Mouse (Mus musculus) kidney, adult 2 months (tissue): ENCODE results near the gene Chst3. TPM values are rescaled to one million over a fixed set of nuclear protein-coding genes. Genes with fewer than 3 reads are reported as not detected.
"Not testable (repeated sequence)": the region's sequence is repeated elsewhere in the genome, so short reads cannot be mapped to it uniquely, and the experiment has no call there.

ENCODE experiments used
- DNase-seq: peaks from one replicate; pipeline ENCODE4 v3.0.0; 2021
- H3K27ac ChIP-seq: fragments of 200-500 bp; 2 replicates; pipeline ENCODE4 v1.5.1; 2012; ENCODE audit warnings: low read depth, low read length, control low read depth, inconsistent platforms; ENCODE audit not compliant: insufficient read depth
- H3K27me3 ChIP-seq: fragments of 200-500 bp; replicated peaks from 2 replicates; pipeline ENCODE4 v1.6.1; 2012; ENCODE audit warnings: mild to moderate bottlenecking, moderate library complexity, low read length, inconsistent platforms; ENCODE audit not compliant: control insufficient read depth, insufficient read depth
- H3K36me3 ChIP-seq: fragments of 200-500 bp; 2 replicates; pipeline ENCODE4 v1.6.1; 2012; ENCODE audit warnings: mild to moderate bottlenecking, moderate library complexity, low read length, inconsistent platforms; ENCODE audit not compliant: control insufficient read depth, insufficient read depth
- H3K4me1 ChIP-seq: fragments of 200-500 bp; 2 replicates; pipeline ENCODE4 v1.6.1; 2011; ENCODE audit warnings: low read length; ENCODE audit not compliant: control insufficient read depth, insufficient read depth
- H3K4me3 ChIP-seq: fragments of 200-500 bp; 2 replicates; pipeline ENCODE4 v1.5.1; 2011; ENCODE audit warnings: mild to moderate bottlenecking, low read depth, low read length, control low read depth; ENCODE audit not compliant: insufficient read depth
- CTCF ChIP-seq: fragments of 200-500 bp; conservative IDR thresholded peaks from 2 replicates; pipeline ENCODE4 v1.5.1; 2011; ENCODE audit warnings: low read depth, mild to moderate bottlenecking, control low read depth, low read length, moderate library complexity, mixed read lengths; ENCODE audit not compliant: insufficient read depth, insufficient read length
- POLR2A ChIP-seq: fragments of 200-500 bp; IDR thresholded peaks from one replicate; pipeline ENCODE4 v1.6.1; 2011; ENCODE audit warnings: low read depth, low read length, control low read depth
- WGBS: fragments of 180-500 bp; shearing (Covaris S2); methylation state at CpG from one replicate; pipeline ENCODE4 v1.1.7; 2018; 5-methylcytosine and 5-hydroxymethylcytosine counted together
- polyA plus RNA-seq: library from polyadenylated mRNA; depleted of rRNA; stranded (reverse); fragments of >200 nt; gene quantifications from 2 replicates; pipeline ENCODE4 v1.2.3, GENCODE M21; 2012

Chst3 gene
- polyA plus RNA-seq, 1 experiment = 4.3 TPM

DNA sequence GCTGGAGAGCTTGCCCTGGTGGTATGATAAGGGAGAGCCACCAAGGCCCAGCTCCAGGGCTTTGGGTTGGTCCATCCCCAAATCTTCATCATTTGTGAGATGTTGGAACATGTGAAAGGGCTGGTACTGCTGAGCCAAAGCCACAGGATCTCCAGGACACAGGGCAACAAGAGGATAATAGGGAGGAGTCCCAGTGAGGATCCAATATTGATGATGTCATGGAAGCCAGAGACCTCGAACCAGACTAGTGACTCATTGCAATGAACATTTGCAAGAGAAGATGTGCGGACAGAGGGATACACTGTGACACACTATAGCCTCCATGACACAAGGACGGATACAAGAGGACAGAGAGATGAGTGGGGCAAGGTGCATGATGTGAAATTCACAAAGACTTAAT is 60.9 kb downstream of the Chst3 start:
- Histone ChIP-seq H3K4me3 (no peak overlapping the region), H3K36me3 (no peaks in the 10 kb centered on the region), H3K27me3 (no peaks in the 10 kb centered on the region), H3K27ac (no peak overlapping the region), H3K4me1 (no peaks in the 10 kb centered on the region)
- WGBS = 92% methylated on average over 3 of the region's 3 CpGs
- TF ChIP-seq POLR2A (no peak), CTCF (no peak)
- DNase-seq = no peak

DNA sequence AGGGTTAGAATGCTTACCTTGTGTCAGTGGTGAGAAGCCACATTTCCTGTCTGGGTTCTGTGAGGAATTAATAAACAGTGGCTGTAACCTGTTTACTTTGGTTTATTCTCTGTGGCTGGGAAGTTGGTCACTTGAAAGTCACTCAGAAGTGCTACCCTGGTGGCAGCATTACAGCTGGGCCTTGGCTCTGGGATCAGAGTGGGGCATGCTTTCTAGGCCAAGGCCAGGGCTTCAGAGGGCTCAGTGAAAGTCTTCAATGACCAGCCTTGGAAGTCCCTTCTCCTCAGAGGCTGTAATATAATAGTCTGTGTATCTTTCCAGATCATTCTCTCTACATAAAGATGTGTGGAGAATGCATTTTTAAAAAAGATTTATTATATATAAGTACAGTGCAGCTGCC is 63.0 kb downstream of the Chst3 start:
- no peak for DNase-seq
- H3K27me3 ChIP-seq = no peaks in the 10 kb centered on the region
- TF ChIP-seq POLR2A = no peak
- no peak for TF ChIP-seq CTCF
- no peaks in the 10 kb centered on the region for H3K4me1 ChIP-seq
- no peak overlapping the region for H3K27ac ChIP-seq
- no peak overlapping the region for H3K4me3 ChIP-seq
- no peaks in the 10 kb centered on the region for H3K36me3 ChIP-seq

DNA sequence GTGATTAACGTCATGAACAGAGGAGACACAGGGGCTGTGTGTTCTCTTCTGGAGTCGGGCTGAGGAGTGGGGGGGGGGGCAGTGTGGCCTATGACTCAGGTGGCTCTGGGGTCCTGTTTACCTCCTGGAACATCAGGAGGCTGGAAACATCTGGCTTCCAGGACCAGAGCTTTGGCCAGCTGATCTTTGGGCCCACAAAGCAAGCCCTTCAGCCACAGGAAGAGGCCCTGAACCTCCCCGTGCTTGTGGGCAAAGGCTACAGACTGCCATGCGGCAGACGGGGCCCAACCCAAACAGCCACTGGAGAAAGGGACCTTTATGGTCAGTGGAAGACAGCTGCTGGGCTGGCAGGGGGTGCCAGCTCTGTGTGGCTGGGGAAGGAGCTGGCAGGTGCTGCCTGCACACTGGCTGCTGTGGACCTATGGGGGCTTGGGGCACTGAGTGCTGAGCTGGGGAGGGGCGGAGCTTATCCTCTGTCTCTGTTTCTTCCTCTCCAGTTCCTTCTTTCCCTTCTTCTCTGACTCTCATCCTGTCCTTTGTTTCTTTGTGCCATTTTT is 67.9 kb downstream of the Chst3 start:
- H3K27me3 ChIP-seq = no peaks in the 10 kb centered on the region
- H3K36me3 ChIP-seq = no peaks in the 10 kb centered on the region
- DNase-seq = no peak
- no peaks in the 10 kb centered on the region for H3K4me1 ChIP-seq
- no peak for TF ChIP-seq CTCF
- no peak for TF ChIP-seq POLR2A
- no peak overlapping the region for H3K4me3 ChIP-seq
- no peak overlapping the region for H3K27ac ChIP-seq
- WGBS = 57% methylated on average over 6 of the region's 6 CpGs

DNA sequence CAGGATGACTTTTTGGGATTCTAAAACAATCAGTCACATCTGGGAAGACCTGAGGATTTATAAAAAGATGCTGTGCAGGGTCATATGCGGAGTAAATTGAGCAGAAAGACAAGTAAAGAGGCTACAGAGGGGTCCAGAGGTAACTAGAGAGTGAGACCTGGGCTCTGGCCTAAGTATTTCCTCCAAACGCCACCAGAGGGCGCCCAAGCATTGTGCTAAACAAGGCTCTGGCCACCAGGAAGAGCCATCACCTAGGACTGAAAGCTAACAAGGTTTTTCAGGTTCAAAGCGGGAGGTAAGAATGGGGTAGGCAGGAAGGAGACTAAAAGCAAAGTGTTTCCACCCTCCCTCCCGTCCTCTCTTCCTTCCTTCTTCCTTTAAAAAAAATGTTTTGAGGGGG is 71.0 kb downstream of the Chst3 start:
- H3K27ac ChIP-seq = no peak overlapping the region
- 3% methylated on average over 5 of the region's 5 CpGs for WGBS
- no peak overlapping the region for H3K4me3 ChIP-seq
- H3K4me1 ChIP-seq = no peaks in the 10 kb centered on the region
- TF ChIP-seq POLR2A (no peak), CTCF (peak; percentile 93)
- H3K36me3 ChIP-seq = no peaks in the 10 kb centered on the region
- no peaks in the 10 kb centered on the region for H3K27me3 ChIP-seq
- DNase-seq = peak; percentile 79

DNA sequence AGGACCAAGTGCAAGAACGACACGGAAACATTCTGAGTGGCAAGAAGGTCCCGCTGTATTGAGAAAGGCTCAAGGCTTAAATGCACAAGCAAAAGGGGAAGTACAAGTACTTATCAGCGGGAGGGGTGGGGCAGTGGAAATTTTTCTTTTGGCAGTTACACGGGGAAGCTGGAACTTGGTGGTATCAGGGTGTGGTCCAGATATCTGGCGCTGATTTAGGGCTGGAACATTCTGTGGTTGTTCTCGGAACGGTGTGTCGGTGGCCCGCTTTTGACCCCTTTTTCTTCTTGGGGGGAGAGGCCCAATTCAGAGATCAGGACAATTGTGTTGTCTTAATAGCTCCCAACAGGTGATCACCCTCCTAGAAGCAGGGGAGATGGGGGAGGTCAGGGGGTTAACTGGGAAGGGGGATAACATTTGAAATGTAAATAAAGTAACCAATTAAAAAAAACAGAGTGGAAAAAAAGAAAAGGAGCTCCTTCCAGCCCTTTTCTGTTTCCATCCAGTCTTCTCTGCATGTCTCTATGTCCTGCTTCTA is 71.5 kb downstream of the Chst3 start:
- H3K4me1 ChIP-seq, H3K4me3 ChIP-seq, H3K27me3 ChIP-seq, H3K27ac ChIP-seq, H3K36me3 ChIP-seq: not testable (repeated sequence)
- 71% methylated on average over 10 of the region's 10 CpGs for WGBS
- peak; percentile 4 for DNase-seq

DNA sequence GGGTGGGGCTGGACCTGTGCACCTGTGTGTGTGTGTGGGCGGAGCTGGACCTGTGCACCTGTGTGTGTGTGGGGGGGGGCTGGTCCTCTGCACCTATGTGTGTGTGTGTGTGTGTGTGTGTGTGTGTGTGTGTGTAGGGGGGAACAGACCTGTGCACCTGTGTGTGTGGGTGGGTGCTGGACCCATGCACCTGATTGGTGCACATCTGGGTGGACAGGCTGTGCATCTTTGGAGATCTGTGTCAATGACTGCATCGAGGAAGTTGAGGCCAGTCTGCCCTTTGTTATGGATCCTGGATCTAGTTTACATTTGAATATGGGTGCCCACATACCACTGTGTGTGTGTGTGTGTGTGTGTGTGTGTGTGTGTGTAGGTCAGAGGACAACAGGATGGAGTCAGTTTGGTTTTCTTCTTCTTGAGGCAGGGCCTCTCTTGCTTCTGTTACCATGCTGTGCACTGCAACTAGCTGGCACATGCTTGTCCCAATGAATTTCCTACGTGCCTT is 77.4 kb downstream of the Chst3 start:
- no peaks in the 10 kb centered on the region for H3K36me3 ChIP-seq
- no peak overlapping the region for H3K4me3 ChIP-seq
- TF ChIP-seq CTCF (no peak), POLR2A (no peak)
- H3K27ac ChIP-seq = no peak overlapping the region
- H3K4me1 ChIP-seq = no peaks in the 10 kb centered on the region
- no peaks in the 10 kb centered on the region for H3K27me3 ChIP-seq
- no peak for DNase-seq
- 98% methylated on average over 3 of the region's 3 CpGs for WGBS

DNA sequence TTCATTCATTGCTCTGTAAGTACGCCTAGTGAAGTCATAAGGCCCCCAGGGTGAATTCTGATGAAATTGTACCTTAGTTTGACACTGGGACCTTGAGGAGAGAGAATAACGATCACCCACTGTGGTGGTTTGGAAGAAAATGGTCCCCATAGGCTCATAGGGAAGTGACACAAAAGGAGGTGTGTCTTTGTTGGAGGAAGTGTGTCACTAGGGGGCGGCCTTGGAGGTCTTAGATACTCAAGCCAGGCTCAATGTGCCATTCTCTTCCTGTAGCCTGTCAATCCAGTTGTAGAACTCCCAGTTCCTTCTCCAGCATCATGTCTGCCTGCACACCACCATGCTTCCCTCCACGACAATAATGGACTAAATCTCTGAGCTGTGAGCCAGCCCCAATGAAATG is 78.3 kb downstream of the Chst3 start:
- 93% methylated on average over 4 of the region's 4 CpGs for WGBS

More for the DNA sequence above, 78.3 kb downstream of the Chst3 start:
- Histone ChIP-seq H3K4me1 (no peaks in the 10 kb centered on the region), H3K27ac (no peak overlapping the region), H3K36me3 (no peaks in the 10 kb centered on the region), H3K27me3 (no peaks in the 10 kb centered on the region), H3K4me3 (no peak overlapping the region)
- no peak for DNase-seq
- no peak for TF ChIP-seq POLR2A
- no peak for TF ChIP-seq CTCF
